Mouse (Mus musculus): ENCODE measurements around the gene Phlpp1.
A peak's percentile ranks its signal among the peaks of the same experiment; 100 is the strongest.

Gene Phlpp1

DNA sequence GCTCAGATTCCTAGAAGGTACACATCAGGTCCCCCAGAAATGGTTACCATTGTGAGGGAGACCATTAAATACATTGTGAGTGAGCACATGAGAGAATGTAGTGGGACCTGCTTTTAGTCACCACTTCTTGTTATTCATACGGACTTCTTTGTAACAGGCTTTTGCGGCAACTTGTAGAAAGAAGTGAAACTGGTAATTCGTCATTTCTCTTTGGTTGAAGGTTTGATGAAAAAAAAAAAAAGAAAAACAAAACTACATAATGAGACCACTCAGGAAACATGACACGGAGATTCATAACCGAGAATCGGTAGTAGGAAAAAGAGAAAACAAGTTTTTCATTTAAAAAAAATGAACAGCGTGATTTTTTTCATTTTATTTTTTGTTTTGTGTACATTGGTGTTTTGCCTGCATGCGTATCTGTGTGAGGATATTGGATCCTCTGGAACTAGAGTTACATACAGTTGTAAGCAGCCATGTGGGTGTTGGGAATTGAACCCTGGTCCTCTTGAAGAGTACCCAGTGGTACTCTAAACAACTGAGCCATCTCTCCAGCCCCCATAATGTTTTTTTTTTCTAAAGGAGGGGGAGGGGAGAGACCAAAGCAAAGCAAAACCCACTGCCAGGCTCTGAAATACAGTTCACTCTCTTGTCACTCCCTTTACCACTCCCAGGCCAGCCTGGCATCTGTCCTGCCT, 150.0 kb downstream of the Phlpp1 start:
- no peak for DNase-seq

- no peak for DNase-seq
These were observed 155.1 kb downstream of the Phlpp1 start for GRCm38 (mm10) chr1:106326691-106327090.

DNA sequence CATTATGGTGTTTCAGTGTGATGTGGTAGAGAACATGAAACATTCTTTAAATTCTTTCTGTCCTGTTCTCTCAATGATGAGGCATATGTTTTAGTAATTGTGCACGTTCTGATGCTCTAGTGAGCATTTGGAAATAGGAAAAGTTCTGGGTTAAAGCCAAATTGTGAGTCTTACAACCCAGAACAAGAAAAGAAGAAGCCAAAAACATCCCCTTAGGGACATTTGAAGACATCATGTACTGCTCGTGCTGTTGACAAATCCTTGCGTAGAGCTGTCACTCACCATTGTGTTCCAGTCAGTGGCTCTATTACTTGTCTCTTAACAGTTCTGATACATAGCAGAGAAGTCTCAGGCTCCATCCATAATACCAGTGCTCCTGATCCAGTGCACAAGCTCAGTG, 170.5 kb downstream of the Phlpp1 start:
- no peak for DNase-seq

DNA sequence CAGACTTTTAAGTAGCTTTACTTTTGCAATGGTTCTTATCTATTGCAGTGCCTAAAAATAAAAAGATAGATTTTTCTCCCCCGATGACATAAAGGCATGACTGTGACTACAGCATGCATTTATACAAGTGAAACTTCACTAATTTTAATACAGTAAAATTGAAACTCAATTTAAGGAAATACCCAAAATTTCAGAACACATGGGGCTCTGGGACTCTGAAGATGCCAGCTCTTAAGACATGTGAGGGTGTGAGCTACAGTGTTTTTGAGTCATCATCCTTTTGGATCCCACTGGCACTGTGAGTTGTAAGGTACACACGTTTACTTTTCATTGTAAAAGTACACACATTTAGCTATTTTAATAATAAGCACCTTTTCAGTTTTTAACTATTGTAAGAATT, 173.7 kb downstream of the Phlpp1 start:
- no peak for DNase-seq

GRCm38 (mm10) chr1:106346776-106347175, 175.2 kb downstream of the Phlpp1 start:
- no peak for DNase-seq

DNA sequence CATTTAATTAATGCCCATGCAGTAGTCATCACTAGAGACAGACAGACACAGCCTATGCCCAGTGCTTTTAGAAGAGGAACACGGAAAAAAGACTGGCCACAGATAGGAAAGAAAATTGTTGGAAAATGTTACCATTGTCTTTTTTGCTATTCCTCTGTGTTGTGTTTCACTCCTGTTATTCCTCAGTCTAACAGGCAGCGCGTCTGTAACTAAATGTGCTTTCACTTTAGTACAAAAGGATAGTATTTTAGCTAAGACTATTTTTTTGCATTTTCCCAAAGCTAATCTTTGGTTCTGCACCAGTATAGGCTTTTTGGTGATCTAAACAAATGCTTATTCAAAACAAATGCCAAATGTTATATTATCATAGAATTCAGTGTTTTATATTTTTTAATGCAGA, 177.6 kb downstream of the Phlpp1 start:
- DNase-seq = no peak

DNA sequence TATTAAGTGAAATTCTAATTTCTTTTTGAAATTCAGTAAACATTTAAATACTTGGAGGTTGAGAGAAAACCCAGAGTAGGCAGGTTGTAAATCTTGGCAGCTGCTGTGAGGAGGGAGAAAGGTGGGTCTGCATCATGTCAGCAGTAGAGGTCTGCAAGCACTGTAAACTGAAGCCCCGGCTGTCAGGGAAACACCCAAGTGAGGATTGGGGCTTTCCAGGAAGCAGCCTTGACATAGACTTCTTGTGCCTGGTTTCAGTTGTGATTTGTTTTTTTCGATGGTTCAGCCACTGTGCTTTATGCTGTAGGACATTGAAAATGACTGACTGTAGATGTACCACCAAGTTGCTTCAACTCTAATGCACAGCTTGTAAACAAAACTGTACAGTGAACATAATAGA, 180.0 kb downstream of the Phlpp1 start:
- no peak for DNase-seq

- no peak for DNase-seq
These were observed 181.4 kb downstream of the Phlpp1 start for GRCm38 (mm10) chr1:106352801-106353511.

- DNase-seq = no peak
These were observed 182.4 kb downstream of the Phlpp1 start for GRCm38 (mm10) chr1:106353993-106354392.

- DNase-seq = no peak
These were observed 187.9 kb downstream of the Phlpp1 start for GRCm38 (mm10) chr1:106359474-106359873.

DNA sequence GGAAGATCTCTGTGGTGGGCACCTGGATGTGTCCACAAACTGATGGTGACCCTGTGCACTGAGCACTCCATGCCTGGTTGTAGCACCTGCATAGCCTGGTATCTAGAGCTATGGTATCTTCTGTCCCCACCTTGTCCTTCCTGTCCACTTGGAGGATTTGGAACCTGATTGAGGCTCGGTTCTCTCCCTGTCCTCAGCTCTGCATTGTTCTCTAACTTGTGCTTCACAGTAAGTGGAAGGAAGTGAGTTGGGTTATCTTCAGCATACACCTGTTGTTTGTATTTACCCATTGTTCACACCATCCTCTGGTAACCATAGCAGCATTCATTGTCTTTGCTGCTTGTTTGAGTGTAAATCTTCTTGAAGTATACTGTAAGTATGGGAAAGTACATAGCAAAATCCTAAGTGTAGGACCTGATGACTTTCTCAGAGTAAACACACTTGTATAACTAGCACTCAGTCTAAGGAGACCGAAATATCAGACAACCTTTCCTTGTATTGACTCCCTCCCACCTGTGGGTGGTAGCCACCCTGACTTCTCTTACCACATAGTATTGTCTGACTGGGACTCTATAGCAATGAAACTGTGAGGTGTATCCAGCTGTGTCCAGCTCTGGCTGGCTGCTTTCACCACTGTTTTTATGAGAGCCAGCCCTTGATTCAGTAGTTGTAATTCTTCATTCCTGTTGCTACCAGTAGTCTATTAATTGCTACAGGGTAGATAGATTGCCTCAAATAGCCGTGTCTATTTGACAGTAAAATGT, 191.5 kb downstream of the Phlpp1 start:
- peak; percentile 30 for DNase-seq

- no peak for DNase-seq
These were observed 197.8 kb downstream of the Phlpp1 start for GRCm38 (mm10) chr1:106369330-106369729.

- DNase-seq = no peak
These were observed 200.9 kb downstream of the Phlpp1 start for GRCm38 (mm10) chr1:106372446-106372845.

GRCm38 (mm10) chr1:106373656-106374055, 202.1 kb downstream of the Phlpp1 start:
- DNase-seq = no peak

- no peak for DNase-seq
These were observed 202.7 kb downstream of the Phlpp1 start for GRCm38 (mm10) chr1:106374274-106374673.

- DNase-seq = no peak
These were observed 203.4 kb downstream of the Phlpp1 start for GRCm38 (mm10) chr1:106374971-106375370.

GRCm38 (mm10) chr1:106376003-106376402, 204.5 kb downstream of the Phlpp1 start:
- no peak for DNase-seq

DNA sequence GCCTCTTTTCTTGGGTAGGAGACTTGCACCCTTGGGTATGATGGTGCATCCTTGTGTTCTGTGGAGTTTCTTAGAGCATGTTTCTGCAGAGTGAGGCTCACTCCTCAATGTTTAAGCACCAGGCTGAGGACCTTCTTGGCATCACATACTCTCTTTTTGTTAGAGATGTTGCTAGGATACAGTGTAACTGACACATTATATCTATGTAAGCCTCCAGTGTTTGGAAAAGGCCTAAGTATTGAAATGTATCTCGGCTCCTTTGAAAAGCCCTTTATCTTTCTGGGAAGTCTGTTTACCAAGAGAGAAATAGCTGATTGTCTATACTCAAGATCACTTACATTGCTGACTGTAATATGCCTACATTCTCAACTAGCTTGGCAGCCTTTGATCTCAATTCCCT, 208.9 kb downstream of the Phlpp1 start:
- DNase-seq = no peak

DNA sequence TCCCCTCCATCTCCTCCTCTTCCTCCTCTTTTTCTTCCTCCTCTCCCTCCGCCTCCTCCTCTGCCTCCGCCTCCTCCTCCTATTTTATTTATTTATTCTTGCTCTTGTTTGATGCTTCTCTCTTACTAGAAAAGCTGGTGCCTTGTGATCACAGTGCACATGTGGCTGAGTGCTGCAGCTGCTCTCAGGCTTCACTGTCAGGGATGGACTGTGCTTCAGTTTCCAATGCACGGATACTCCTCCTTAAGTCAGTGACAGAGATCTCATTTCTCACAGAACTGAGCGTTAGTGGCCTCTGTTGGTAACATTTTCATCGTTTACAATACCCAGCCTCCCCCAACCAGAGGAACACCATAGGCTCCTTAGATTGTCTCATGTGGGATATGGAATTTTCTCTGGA, 215.0 kb downstream of the Phlpp1 start:
- DNase-seq = no peak

DNA sequence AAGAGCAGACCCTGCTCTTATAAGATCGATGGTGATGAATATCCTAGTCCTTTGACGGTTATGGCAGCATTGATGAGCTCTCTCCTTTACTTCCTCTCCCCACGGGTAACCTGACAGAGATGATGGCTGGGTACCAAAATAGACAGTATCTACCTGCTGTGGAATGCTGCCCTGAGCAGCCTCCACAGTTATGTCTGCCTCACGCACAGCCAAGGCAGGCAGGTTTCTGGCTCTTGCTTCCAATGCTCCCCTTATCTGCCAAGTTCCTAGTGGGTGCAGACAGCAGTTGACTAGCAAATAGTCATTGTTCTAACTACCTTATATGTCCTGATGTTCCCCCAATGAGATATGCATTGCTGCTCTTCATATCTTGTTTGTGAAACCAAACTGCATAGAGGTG, 215.7 kb downstream of the Phlpp1 start:
- no peak for DNase-seq

DNA sequence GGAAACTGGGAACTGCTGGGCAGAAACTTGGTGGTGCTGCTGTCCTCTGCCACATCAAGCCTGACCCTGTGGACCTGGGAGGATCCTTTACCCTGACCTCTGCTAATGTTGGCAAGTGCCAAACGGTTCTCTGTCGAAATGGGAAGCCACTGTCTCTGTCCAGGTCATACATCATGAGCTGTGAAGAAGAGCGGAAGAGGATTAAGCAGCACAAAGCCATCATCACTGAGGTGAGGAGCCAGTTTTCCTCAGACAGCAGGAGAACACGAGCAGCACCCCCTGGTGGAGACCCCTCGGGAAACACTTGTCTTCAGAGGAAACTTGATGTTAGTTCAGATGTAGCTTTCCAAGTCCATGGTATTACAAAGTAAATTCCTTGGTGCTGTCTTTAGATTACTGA, 218.1 kb downstream of the Phlpp1 start:
- peak; percentile 21 for DNase-seq

- DNase-seq = no peak
These were observed 221.5 kb downstream of the Phlpp1 start for GRCm38 (mm10) chr1:106393072-106393471.

GRCm38 (mm10) chr1:106394678-106395077, 223.1 kb downstream of the Phlpp1 start:
- no peak for DNase-seq

- DNase-seq = peak; percentile 49
These were observed 223.9 kb downstream of the Phlpp1 start for GRCm38 (mm10) chr1:106395476-106395875.

Measured in kidney, adult 11 months (tissue).